21 mouse cellular contexts compared by ENCODE assay signal in the genomic region with DNA sequence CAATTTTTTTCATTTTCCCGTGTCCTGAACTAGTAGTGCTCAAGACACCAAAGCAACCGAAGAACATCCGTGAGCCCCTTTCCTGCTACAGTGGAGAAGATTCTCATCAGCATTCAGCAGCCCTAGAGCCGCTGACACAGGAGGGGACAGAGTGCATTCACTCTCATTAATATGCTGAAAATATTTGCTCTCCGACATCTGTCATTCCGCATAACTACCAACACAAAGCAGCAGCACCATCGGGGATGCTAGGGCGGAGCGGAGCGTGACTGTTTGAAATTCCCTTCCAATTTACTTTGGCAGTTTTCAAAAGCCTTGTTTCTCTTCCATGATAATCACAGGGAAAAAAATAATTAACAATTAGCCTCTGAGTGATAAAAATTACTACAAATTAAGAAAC. TPM values are rescaled to one million over a fixed set of nuclear protein-coding genes. Genes with fewer than 3 reads are reported as not detected.
A peak's percentile ranks its signal among the peaks of the same experiment; 100 is the strongest.
DNase-seq lines count a peak whose midpoint lies in the region; ATAC-seq and TF ChIP-seq lines count a peak whose summit lies in the region.
"Had no signal": no experiment of that assay in that cellular context is flagged by ENCODE, and none has a peak within 500 bp of the region (broad histone marks: within the 10 kb centered on the region; RNA-seq: fewer than 3 reads in every experiment).

No protein-coding gene starts in this region.

- WGBS in forebrain, embryonic 15.5 days, result 57% methylated on average over 10 of the region's 10 CpGs
- 30% methylated on average over 10 of the region's 10 CpGs for WGBS in hindbrain, embryonic 15.5 days
- WGBS in midbrain, embryonic 15.5 days, result 34% methylated on average over 10 of the region's 10 CpGs
- 91% methylated on average over 10 of the region's 10 CpGs for WGBS in kidney, embryonic 16.5 days
- 89% methylated on average over 10 of the region's 10 CpGs for WGBS in heart, embryonic 12.5 days

- H3K4me2 ChIP-seq in forebrain, embryonic 15.5 days (replicated peaks), result no peak overlapping the region; the same call in 1 of the 2 replicates
- H3K4me2 ChIP-seq in hindbrain, embryonic 15.5 days, result peak overlapping the region; percentile 9; the same call in 1 of the 2 replicates
- H3K4me2 ChIP-seq in midbrain, embryonic 15.5 days, result peak overlapping the region; percentile 13; the same call in 1 of the 2 replicates
- H3K4me2 ChIP-seq in kidney, embryonic 16.5 days (replicated peaks; ENCODE audit: low read depth, low read length), result no peak overlapping the region
- H3K4me2 ChIP-seq in heart, embryonic 12.5 days, result no peak overlapping the region
- H3K4me2 ChIP-seq: embryonic facial prominence, embryonic 15.5 days; limb, embryonic 12.5 days; stomach, embryonic 15.5 days had no signal

- no peak overlapping the region for H3K4me3 ChIP-seq in forebrain, embryonic 15.5 days
- H3K4me3 ChIP-seq in hindbrain, embryonic 15.5 days, result no peak overlapping the region
- no peak overlapping the region for H3K4me3 ChIP-seq in midbrain, embryonic 15.5 days
- H3K4me3 ChIP-seq in kidney, embryonic 16.5 days (ENCODE audit: low read length), result no peak overlapping the region
- H3K4me3 ChIP-seq in heart, embryonic 12.5 days, result no peak overlapping the region
- H3K4me3 ChIP-seq: embryonic facial prominence, embryonic 15.5 days; left cerebral cortex, adult 2 months; limb, embryonic 12.5 days; stomach, embryonic 15.5 days had no signal

- 0 out of 2 replicates have a peak, but pooled peaks cover 5% of the 10 kb centered on the region for H3K4me1 ChIP-seq in forebrain, embryonic 15.5 days
- 0 out of 2 replicates have a peak, but pooled peaks cover 2% of the 10 kb centered on the region for H3K4me1 ChIP-seq in hindbrain, embryonic 15.5 days (replicated peaks)
- 0 out of 2 replicates have a peak, but pooled peaks cover 5% of the 10 kb centered on the region for H3K4me1 ChIP-seq in midbrain, embryonic 15.5 days
- H3K4me1 ChIP-seq in kidney, embryonic 16.5 days (ENCODE audit: insufficient read depth, low read length), result no peaks in the 10 kb centered on the region
- peaks cover 4% of the 10 kb centered on the region; the same call in 1 of the 2 replicates for H3K4me1 ChIP-seq in heart, embryonic 12.5 days (replicated peaks)
- H3K4me1 ChIP-seq: embryonic facial prominence, embryonic 15.5 days; limb, embryonic 12.5 days; stomach, embryonic 15.5 days had no signal

- peak; percentile 57; the same call in 1 of the 2 replicates for ATAC-seq in forebrain, embryonic 15.5 days (replicated peaks)
- peak; percentile 61; the same call in 1 of the 2 replicates for ATAC-seq in hindbrain, embryonic 15.5 days (ENCODE audit: low FRiP score, low read depth)
- peak; percentile 90 for ATAC-seq in midbrain, embryonic 15.5 days (replicated peaks)
- no peak for ATAC-seq in kidney, embryonic 16.5 days (ENCODE audit: low FRiP score, low TSS enrichment)
- no peak for ATAC-seq in heart, embryonic 12.5 days (ENCODE audit: insufficient number of reproducible peaks, low FRiP score)
- ATAC-seq: intestine, embryonic 16.5 days; Patski had no signal

- TF ChIP-seq POLR2A in brain, embryonic 14.5 days (IDR thresholded peaks at IDR 0.05; ENCODE audit: borderline replicate concordance, extremely low read depth, insufficient read depth, insufficient read length, poor library complexity, severe bottlenecking), result no peak

- H3K36me3 ChIP-seq in forebrain, embryonic 15.5 days, result no peaks in the 10 kb centered on the region
- no peaks in the 10 kb centered on the region for H3K36me3 ChIP-seq in hindbrain, embryonic 15.5 days
- H3K36me3 ChIP-seq in midbrain, embryonic 15.5 days (replicated peaks), result no peaks in the 10 kb centered on the region
- H3K36me3 ChIP-seq in kidney, embryonic 16.5 days (ENCODE audit: insufficient read depth, low read length), result no peaks in the 10 kb centered on the region
- no peaks in the 10 kb centered on the region for H3K36me3 ChIP-seq in heart, embryonic 12.5 days
- H3K36me3 ChIP-seq: embryonic facial prominence, embryonic 15.5 days; limb, embryonic 12.5 days; stomach, embryonic 15.5 days had no signal

- no peak for TF ChIP-seq CTCF in brain, embryonic 14.5 days (IDR thresholded peaks at IDR 0.05; ENCODE audit: borderline replicate concordance, extremely low read depth, insufficient read depth, insufficient read length)

- H3K9me3 ChIP-seq in forebrain, embryonic 15.5 days, result no peaks in the 10 kb centered on the region
- no peaks in the 10 kb centered on the region for H3K9me3 ChIP-seq in hindbrain, embryonic 15.5 days
- H3K9me3 ChIP-seq in midbrain, embryonic 15.5 days, result no peaks in the 10 kb centered on the region
- H3K9me3 ChIP-seq in kidney, embryonic 16.5 days (ENCODE audit: low read length), result no peaks in the 10 kb centered on the region
- H3K9me3 ChIP-seq in heart, embryonic 12.5 days (replicated peaks), result no peaks in the 10 kb centered on the region
- H3K9me3 ChIP-seq: embryonic facial prominence, embryonic 15.5 days; stomach, embryonic 15.5 days had no signal

- DNase-seq in brain, embryonic 14.5 days (ENCODE audit: low read depth), result peak; percentile 71
- no peak for DNase-seq in kidney, adult 9 months
- DNase-seq in ovary, postnatal 10 days (ENCODE audit: low spot score), result no peak
- DNase-seq: cerebellum, adult 9-10 months; embryo, embryonic 11 days; gastrocnemius, postnatal 14 days; heart, postnatal 14 days; kidney, postnatal 10 days; thymus, adult 2 months had no signal

- H3K27me3 ChIP-seq in forebrain, embryonic 15.5 days, result no peaks in the 10 kb centered on the region
- H3K27me3 ChIP-seq in hindbrain, embryonic 15.5 days, result no peaks in the 10 kb centered on the region
- H3K27me3 ChIP-seq in midbrain, embryonic 15.5 days (replicated peaks), result no peaks in the 10 kb centered on the region
- H3K27me3 ChIP-seq in kidney, embryonic 16.5 days (ENCODE audit: insufficient read depth, low read length), result no peaks in the 10 kb centered on the region
- H3K27me3 ChIP-seq in heart, embryonic 12.5 days (replicated peaks), result no peaks in the 10 kb centered on the region
- H3K27me3 ChIP-seq: embryonic facial prominence, embryonic 15.5 days; limb, embryonic 12.5 days; Patski; stomach, embryonic 15.5 days had no signal

- no peak overlapping the region for H3K27ac ChIP-seq in forebrain, embryonic 15.5 days (replicated peaks)
- H3K27ac ChIP-seq in hindbrain, embryonic 15.5 days (replicated peaks), result no peak overlapping the region
- H3K27ac ChIP-seq in midbrain, embryonic 15.5 days, result peak overlapping the region; percentile 2; the same call in 1 of the 2 replicates
- no peak overlapping the region for H3K27ac ChIP-seq in kidney, embryonic 16.5 days (ENCODE audit: low read length)
- H3K27ac ChIP-seq in heart, embryonic 12.5 days (ENCODE audit: poor library complexity, severe bottlenecking), result no peak overlapping the region
- H3K27ac ChIP-seq: embryonic facial prominence, embryonic 15.5 days; left cerebral cortex, adult 2 months; limb, embryonic 12.5 days; liver, embryonic 14.5 days; stomach, embryonic 15.5 days had no signal

- no peak overlapping the region for H3K9ac ChIP-seq in forebrain, embryonic 15.5 days (replicated peaks)
- no peak overlapping the region for H3K9ac ChIP-seq in hindbrain, embryonic 15.5 days
- no peak overlapping the region for H3K9ac ChIP-seq in midbrain, embryonic 15.5 days
- no peak overlapping the region for H3K9ac ChIP-seq in kidney, embryonic 16.5 days (replicated peaks; ENCODE audit: low read length)
- no peak overlapping the region for H3K9ac ChIP-seq in heart, embryonic 12.5 days
- H3K9ac ChIP-seq: embryonic facial prominence, embryonic 15.5 days; limb, embryonic 12.5 days; liver, embryonic 14.5 days; stomach, embryonic 15.5 days had no signal

RNA-seq across cellular contexts. Expression of gene Rwdd4a, which starts 56.9 kb away (rescaled TPM):
- polyA plus RNA-seq in brain, embryonic 14.5 days (2012; rRNA removed), result 26.7 and 27.0 TPM in 2 replicates
- polyA plus RNA-seq in forebrain, embryonic 15.5 days (2015; fragmentation: Nextera tagmentation; extraction: Ambion mirVana), result 39.4 and 42.3 TPM in 2 replicates
- polyA plus RNA-seq in hindbrain, embryonic 15.5 days (2015; fragmentation: Nextera tagmentation; extraction: Ambion mirVana), result 29.5 and 33.4 TPM in 2 replicates
- 30.4 and 31.4 TPM in 2 replicates for polyA plus RNA-seq in midbrain, embryonic 15.5 days (2015; fragmentation: Nextera tagmentation; extraction: Ambion mirVana)
- 38.2 and 38.6 TPM in 2 replicates for polyA plus RNA-seq in kidney, embryonic 16.5 days (2015; fragmentation: Nextera tagmentation; extraction: Ambion mirVana)
- 32.9 and 34.1 TPM in 2 replicates for polyA plus RNA-seq in heart, embryonic 12.5 days (2016; fragmentation: Nextera tagmentation; extraction: Ambion mirVana)

RNA-seq across cellular contexts. Expression of gene Trappc11, which starts 57.1 kb away (rescaled TPM):
- 42.5 and 44.5 TPM in 2 replicates for polyA plus RNA-seq in brain, embryonic 14.5 days (2012; rRNA removed)
- 38.7 and 41.6 TPM in 2 replicates for polyA plus RNA-seq in forebrain, embryonic 15.5 days (2015; fragmentation: Nextera tagmentation; extraction: Ambion mirVana)
- 39.7 and 40.6 TPM in 2 replicates for polyA plus RNA-seq in hindbrain, embryonic 15.5 days (2015; fragmentation: Nextera tagmentation; extraction: Ambion mirVana)
- polyA plus RNA-seq in midbrain, embryonic 15.5 days (2015; fragmentation: Nextera tagmentation; extraction: Ambion mirVana), result 40.6 and 42.9 TPM in 2 replicates
- polyA plus RNA-seq in kidney, embryonic 16.5 days (2015; fragmentation: Nextera tagmentation; extraction: Ambion mirVana), result 36.7 and 38.8 TPM in 2 replicates
- polyA plus RNA-seq in heart, embryonic 12.5 days (2016; fragmentation: Nextera tagmentation; extraction: Ambion mirVana), result 26.0 and 28.4 TPM in 2 replicates

Comparison
In these comparisons a context has a peak if more than half of its experiments do, and no peak if none do; other contexts are left out.
1. ATAC-seq: peak in forebrain, embryonic 15.5 days (single experiment), hindbrain, embryonic 15.5 days (single experiment) and midbrain, embryonic 15.5 days (single experiment); none in kidney, embryonic 16.5 days (single experiment) and heart, embryonic 12.5 days (single experiment).
2. H3K4me2 ChIP-seq: peak in hindbrain, embryonic 15.5 days (single experiment) and midbrain, embryonic 15.5 days (single experiment); none in forebrain, embryonic 15.5 days (single experiment), kidney, embryonic 16.5 days (single experiment) and heart, embryonic 12.5 days (single experiment).